8 mouse cellular contexts compared by ENCODE assay signal in genomic region chr15:79192885-79193845, GRCm38 (mm10). TPM values are rescaled to one million over a fixed set of nuclear protein-coding genes. Genes with fewer than 3 reads are reported as not detected.
DNase-seq lines count a peak whose midpoint lies in the region; ATAC-seq and TF ChIP-seq lines count a peak whose summit lies in the region.

No protein-coding gene starts in this region.

- TF ChIP-seq POLR2A in kidney, adult 2 months (IDR thresholded peaks at IDR 0.05; ENCODE audit: low read depth, low read length), result no peak
- TF ChIP-seq POLR2A in thymus, adult 2 months (IDR thresholded peaks at IDR 0.05; ENCODE audit: control insufficient read depth, extremely low read depth, insufficient read depth, low read length, poor library complexity), result no peak

- DNase-seq in kidney, adult 2 months, result no peak
- peak; percentile 66 for DNase-seq in embryo, embryonic 9.5 days (ENCODE audit: extremely low spot score)
- peak; percentile 42 to 70 for DNase-seq in left cerebral cortex, postnatal 10 days (ENCODE audit: extremely low spot score in 1 of 2, low spot score in 2 of 2)
- no peak for DNase-seq in thymus, adult 2 months
- DNase-seq in thymus, postnatal 14 days, result no peak

- H3K9ac ChIP-seq in kidney, embryonic 14.5 days (ENCODE audit: low read depth, low read length), result peak overlapping the region; percentile 18; the same call in 1 of the 2 replicates
- H3K9ac ChIP-seq in heart, embryonic 16.5 days (ENCODE audit: low read length), result peak overlapping the region; percentile 65
- H3K9ac ChIP-seq in midbrain, embryonic 15.5 days, result 0 out of 2 replicates have a peak overlapping the region, but pooled peaks have one; percentile 4

- TF ChIP-seq CTCF in kidney, adult 2 months (conservative IDR thresholded peaks at IDR 0.05; ENCODE audit: insufficient read depth, insufficient read length, low read depth, low read length), result no peak
- TF ChIP-seq CTCF in thymus, adult 2 months (IDR thresholded peaks at IDR 0.05; ENCODE audit: borderline replicate concordance, control insufficient read depth, extremely low read depth, insufficient read depth, low read length, poor library complexity), result no peak

- 40% methylated on average over 26 of the region's 27 CpGs for WGBS in kidney, embryonic 14.5 days
- WGBS in kidney, adult 2 months, result 44% methylated on average over 27 of the region's 27 CpGs
- 40% methylated on average over 27 of the region's 27 CpGs for WGBS in heart, embryonic 16.5 days
- 15% methylated on average over 25 of the region's 27 CpGs for WGBS in midbrain, embryonic 15.5 days
- WGBS in thymus, adult 2 months, result 81% methylated on average over 27 of the region's 27 CpGs

- intact Hi-C loops in left cerebral cortex, postnatal 10 days (cut with DNase I), result no loop called here

- H3K4me2 ChIP-seq in kidney, embryonic 14.5 days (replicated peaks; ENCODE audit: low read depth, low read length), result peak overlapping the region; percentile 15; the same call in 1 of the 2 replicates
- H3K4me2 ChIP-seq in heart, embryonic 16.5 days (ENCODE audit: low read depth, low read length), result peak overlapping the region; percentile 47
- H3K4me2 ChIP-seq in midbrain, embryonic 15.5 days, result peak overlapping the region; percentile 34

- H3K36me3 ChIP-seq in kidney, embryonic 14.5 days (ENCODE audit: control insufficient read depth, insufficient read depth, low read length), result no peaks in the 10 kb centered on the region
- H3K36me3 ChIP-seq in kidney, adult 2 months (ENCODE audit: control insufficient read depth, insufficient read depth, low read length), result no peaks in the 10 kb centered on the region
- H3K36me3 ChIP-seq in heart, embryonic 16.5 days (ENCODE audit: control insufficient read depth, insufficient read depth), result no peaks in the 10 kb centered on the region
- H3K36me3 ChIP-seq in midbrain, embryonic 15.5 days (replicated peaks), result no peaks in the 10 kb centered on the region
- H3K36me3 ChIP-seq in thymus, adult 2 months (ENCODE audit: control insufficient read depth, insufficient read depth, low read length), result no peaks in the 10 kb centered on the region

- ATAC-seq in kidney, embryonic 14.5 days (ENCODE audit: low FRiP score, low TSS enrichment), result peak; percentile 38; the same call in 1 of the 2 replicates
- peak; percentile 52 for ATAC-seq in heart, embryonic 16.5 days (replicated peaks; ENCODE audit: extremely low read depth, insufficient read depth, low FRiP score)
- ATAC-seq in midbrain, embryonic 15.5 days (replicated peaks), result peak; percentile 83

- H3K27ac ChIP-seq in kidney, embryonic 14.5 days (ENCODE audit: low read depth, low read length), result peak overlapping the region; percentile 37; the same call in 1 of the 2 replicates
- no peak overlapping the region for H3K27ac ChIP-seq in kidney, adult 2 months (ENCODE audit: insufficient read depth, low read depth, low read length)
- H3K27ac ChIP-seq in heart, embryonic 16.5 days (ENCODE audit: low read length), result peak overlapping the region; percentile 77
- H3K27ac ChIP-seq in midbrain, embryonic 15.5 days, result peak overlapping the region; percentile 86
- no peak overlapping the region for H3K27ac ChIP-seq in thymus, adult 2 months (ENCODE audit: control insufficient read depth, insufficient read depth, low read length)

- H3K4me1 ChIP-seq in kidney, embryonic 14.5 days (ENCODE audit: control insufficient read depth, insufficient read depth, low read length), result 0 out of 2 replicates have a peak, but pooled peaks cover 6% of the 10 kb centered on the region
- H3K4me1 ChIP-seq in kidney, adult 2 months (ENCODE audit: control insufficient read depth, insufficient read depth, low read length), result no peaks in the 10 kb centered on the region
- H3K4me1 ChIP-seq in heart, embryonic 16.5 days (ENCODE audit: control insufficient read depth, insufficient read depth, low read length), result peaks cover 15% of the 10 kb centered on the region
- peaks cover 14% of the 10 kb centered on the region for H3K4me1 ChIP-seq in midbrain, embryonic 15.5 days
- H3K4me1 ChIP-seq in thymus, adult 2 months (replicated peaks; ENCODE audit: control insufficient read depth, insufficient read depth, low read length), result no peaks in the 10 kb centered on the region

- H3K9me3 ChIP-seq in kidney, embryonic 14.5 days (ENCODE audit: control insufficient read depth, low read length), result no peaks in the 10 kb centered on the region
- H3K9me3 ChIP-seq in heart, embryonic 16.5 days (replicated peaks; ENCODE audit: control insufficient read depth, low read length), result 0 out of 2 replicates have a peak, but pooled peaks cover 4% of the 10 kb centered on the region
- H3K9me3 ChIP-seq in midbrain, embryonic 15.5 days, result no peaks in the 10 kb centered on the region

- no peak overlapping the region for H3K4me3 ChIP-seq in kidney, embryonic 14.5 days (ENCODE audit: low read length)
- no peak overlapping the region for H3K4me3 ChIP-seq in kidney, adult 2 months (ENCODE audit: insufficient read depth, low read depth, low read length)
- no peak overlapping the region for H3K4me3 ChIP-seq in heart, embryonic 16.5 days (ENCODE audit: low read length)
- no peak overlapping the region for H3K4me3 ChIP-seq in midbrain, embryonic 15.5 days
- no peak overlapping the region for H3K4me3 ChIP-seq in thymus, adult 2 months (ENCODE audit: control insufficient read depth, insufficient read depth, low read length)

- H3K27me3 ChIP-seq in kidney, embryonic 14.5 days (ENCODE audit: control insufficient read depth, insufficient read depth, low read length), result no peaks in the 10 kb centered on the region
- no peaks in the 10 kb centered on the region for H3K27me3 ChIP-seq in kidney, adult 2 months (replicated peaks; ENCODE audit: control insufficient read depth, insufficient read depth, low read length)
- H3K27me3 ChIP-seq in heart, embryonic 16.5 days (ENCODE audit: control insufficient read depth, insufficient read depth, low read length), result no peaks in the 10 kb centered on the region
- no peaks in the 10 kb centered on the region for H3K27me3 ChIP-seq in midbrain, embryonic 15.5 days (replicated peaks)
- no peaks in the 10 kb centered on the region for H3K27me3 ChIP-seq in thymus, adult 2 months (ENCODE audit: control insufficient read depth, insufficient read depth, low read length)

RNA-seq across cellular contexts. Expression of gene Sox10, which starts 28.1 kb away (rescaled TPM):
- 0.21 and 0.22 TPM in 2 replicates for polyA plus RNA-seq in kidney, embryonic 14.5 days (2014; fragmentation: Nextera tagmentation; extraction: Ambion mirVana)
- 0.75 and 1.2 TPM in 2 replicates for polyA plus RNA-seq in kidney, adult 2 months (2012; rRNA removed)
- 0.39 and 0.59 TPM in 2 replicates for polyA plus RNA-seq in heart, embryonic 16.5 days (2015; fragmentation: Nextera tagmentation; extraction: Ambion mirVana)
- total RNA-seq in left cerebral cortex, postnatal 10 days (2021), result 10 to 100 TPM; 22.5 to 27.0 TPM
- polyA plus RNA-seq in midbrain, embryonic 15.5 days (2015; fragmentation: Nextera tagmentation; extraction: Ambion mirVana), result 2.9 TPM in 2 replicates
- polyA plus RNA-seq in thymus, adult 2 months (2012; rRNA removed), result 0.87 and 0.88 TPM in 2 replicates

RNA-seq across cellular contexts. Expression of gene Pick1, which starts 35.8 kb away (rescaled TPM):
- 25.8 and 31.4 TPM in 2 replicates for polyA plus RNA-seq in kidney, embryonic 14.5 days (2014; fragmentation: Nextera tagmentation; extraction: Ambion mirVana)
- 29.8 and 31.4 TPM in 2 replicates for polyA plus RNA-seq in kidney, adult 2 months (2012; rRNA removed)
- 36.5 and 37.9 TPM in 2 replicates for polyA plus RNA-seq in heart, embryonic 16.5 days (2015; fragmentation: Nextera tagmentation; extraction: Ambion mirVana)
- 10 to 100 TPM; 53.9 to 59.1 TPM for total RNA-seq in left cerebral cortex, postnatal 10 days (2021)
- 105 and 108 TPM in 2 replicates for polyA plus RNA-seq in midbrain, embryonic 15.5 days (2015; fragmentation: Nextera tagmentation; extraction: Ambion mirVana)
- 27.1 and 27.7 TPM in 2 replicates for polyA plus RNA-seq in thymus, adult 2 months (2012; rRNA removed)

RNA-seq across cellular contexts. Expression of gene Gm49486, which starts 36.0 kb away (rescaled TPM):
- 0.21 and 0.61 TPM in 2 replicates for polyA plus RNA-seq in kidney, embryonic 14.5 days (2014; fragmentation: Nextera tagmentation; extraction: Ambion mirVana)
- polyA plus RNA-seq in kidney, adult 2 months (2012; rRNA removed), result 0.04 and 0.11 TPM in 2 replicates
- 0.63 and 0.67 TPM in 2 replicates for polyA plus RNA-seq in heart, embryonic 16.5 days (2015; fragmentation: Nextera tagmentation; extraction: Ambion mirVana)
- 1 to 10 TPM; 1.3 to 1.8 TPM for total RNA-seq in left cerebral cortex, postnatal 10 days (2021)
- polyA plus RNA-seq in midbrain, embryonic 15.5 days (2015; fragmentation: Nextera tagmentation; extraction: Ambion mirVana), result 0.78 and 1.6 TPM in 2 replicates
- polyA plus RNA-seq in thymus, adult 2 months (2012; rRNA removed), result 0.11 and 0.24 TPM in 2 replicates

RNA-seq across cellular contexts. Expression of gene 1700088E04Rik, which starts 52.1 kb away (rescaled TPM):
- 7.1 and 8.8 TPM in 2 replicates for polyA plus RNA-seq in kidney, embryonic 14.5 days (2014; fragmentation: Nextera tagmentation; extraction: Ambion mirVana)
- polyA plus RNA-seq in kidney, adult 2 months (2012; rRNA removed), result 18.8 and 19.6 TPM in 2 replicates
- 11.0 and 12.0 TPM in 2 replicates for polyA plus RNA-seq in heart, embryonic 16.5 days (2015; fragmentation: Nextera tagmentation; extraction: Ambion mirVana)
- 10 to 100 TPM; 12.2 to 16.5 TPM for total RNA-seq in left cerebral cortex, postnatal 10 days (2021)
- polyA plus RNA-seq in midbrain, embryonic 15.5 days (2015; fragmentation: Nextera tagmentation; extraction: Ambion mirVana), result 15.1 and 19.1 TPM in 2 replicates
- polyA plus RNA-seq in thymus, adult 2 months (2012; rRNA removed), result 1.3 and 1.8 TPM in 2 replicates

RNA-seq across cellular contexts. Expression of gene Polr2f, which starts 52.4 kb away (rescaled TPM):
- 352 and 434 TPM in 2 replicates for polyA plus RNA-seq in kidney, embryonic 14.5 days (2014; fragmentation: Nextera tagmentation; extraction: Ambion mirVana)
- 50.3 and 74.9 TPM in 2 replicates for polyA plus RNA-seq in kidney, adult 2 months (2012; rRNA removed)
- 222 and 262 TPM in 2 replicates for polyA plus RNA-seq in heart, embryonic 16.5 days (2015; fragmentation: Nextera tagmentation; extraction: Ambion mirVana)
- total RNA-seq in left cerebral cortex, postnatal 10 days (2021), result 100 to 1,000 TPM; 123 to 124 TPM
- 229 and 243 TPM in 2 replicates for polyA plus RNA-seq in midbrain, embryonic 15.5 days (2015; fragmentation: Nextera tagmentation; extraction: Ambion mirVana)
- 37.3 and 38.0 TPM in 2 replicates for polyA plus RNA-seq in thymus, adult 2 months (2012; rRNA removed)

Comparison
In these comparisons a context has a peak if more than half of its experiments do, and no peak if none do; other contexts are left out.
1. H3K27ac ChIP-seq: peak in kidney, embryonic 14.5 days (single experiment), heart, embryonic 16.5 days (single experiment) and midbrain, embryonic 15.5 days (single experiment); none in kidney, adult 2 months (single experiment) and thymus, adult 2 months (single experiment).
2. H3K9ac ChIP-seq: peak in every context shown above with its lines; median percentile 65 in heart, embryonic 16.5 days; 18 in kidney, embryonic 14.5 days; 4 in midbrain, embryonic 15.5 days.
3. DNase-seq: peak in embryo, embryonic 9.5 days (single experiment) and left cerebral cortex, postnatal 10 days (2 of 2); none in kidney, adult 2 months (single experiment), thymus, adult 2 months (single experiment) and thymus, postnatal 14 days (single experiment).
4. Peak in every context shown above with its lines, with median percentiles within 50 percentile points of each other: ATAC-seq and H3K4me2 ChIP-seq.